Mouse (Mus musculus): Measurements from ENCODE around the gene Ccnjl. TPM values are rescaled to one million over a fixed set of nuclear protein-coding genes. Genes with fewer than 3 reads are reported as not detected.

Gene Ccnjl
- polyA plus RNA-seq, 1 experiment from 2014 or later, result 11.0 TPM

DNA sequence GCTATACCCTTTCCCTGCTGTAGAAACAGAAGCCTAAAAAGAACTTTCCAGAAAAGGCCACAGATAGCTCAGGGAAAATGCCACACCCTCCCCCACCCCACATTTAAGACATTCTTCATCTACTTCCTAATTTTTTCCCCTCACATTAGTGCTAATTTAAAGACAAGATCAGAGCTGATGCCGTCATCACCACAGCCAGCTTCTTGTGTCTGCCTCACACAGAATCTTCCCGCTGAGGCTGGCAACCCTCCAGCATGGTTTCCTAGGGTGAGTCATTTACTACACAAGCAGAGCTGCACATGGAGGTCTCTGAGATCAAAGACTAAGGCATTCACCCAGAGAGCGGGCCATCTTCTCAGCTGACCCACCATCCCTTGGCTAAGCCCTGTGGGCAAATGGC is 33.1 kb upstream of the Ccnjl start:
- Histone ChIP-seq H3K36me3 (no peaks in the 10 kb centered on the region), H3K4me3 (replicated peaks) (no peak overlapping the region), H3K4me1 (peaks cover 12% of the 10 kb centered on the region; the same call in 1 of the 2 replicates), H3K27ac (replicated peaks) (no peak overlapping the region), H3K9me3 (replicated peaks) (no peaks in the 10 kb centered on the region), H3K9ac (replicated peaks) (no peak overlapping the region), H3K27me3 (replicated peaks) (no peaks in the 10 kb centered on the region), H3K4me2 (no peak overlapping the region)
- no peak for ATAC-seq (ENCODE audit: low FRiP score)
- 41% methylated on average over 3 of the region's 3 CpGs for WGBS

DNA sequence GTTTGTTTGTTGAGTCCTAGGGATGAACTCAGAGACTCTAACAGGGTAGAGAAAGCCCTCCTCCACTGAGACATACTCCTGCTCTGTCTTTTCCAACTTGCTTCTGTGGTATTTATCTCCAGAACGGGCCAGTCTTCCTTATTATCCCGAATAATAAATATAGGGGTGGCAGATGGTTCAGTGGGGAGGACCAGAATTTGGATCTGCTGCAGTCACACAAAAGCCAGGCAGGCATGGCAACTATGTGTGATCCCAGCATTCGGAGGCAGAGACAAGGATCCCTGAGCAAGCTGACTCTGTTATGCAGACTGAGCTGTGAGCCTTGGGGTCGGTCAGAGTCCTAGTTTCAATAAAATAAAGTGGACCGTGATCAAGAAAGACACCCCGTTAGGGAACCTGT is 27.3 kb upstream of the Ccnjl start:
- Histone ChIP-seq H3K4me1 (no peaks in the 10 kb centered on the region), H3K9me3 (replicated peaks) (no peaks in the 10 kb centered on the region), H3K4me2 (no peak overlapping the region), H3K27me3 (replicated peaks) (no peaks in the 10 kb centered on the region), H3K9ac (replicated peaks) (no peak overlapping the region), H3K36me3 (no peaks in the 10 kb centered on the region), H3K4me3 (replicated peaks) (no peak overlapping the region), H3K27ac (replicated peaks) (no peak overlapping the region)
- ATAC-seq (ENCODE audit: low FRiP score), result no peak
- WGBS, result 83% methylated on average over 6 of the region's 6 CpGs

DNA sequence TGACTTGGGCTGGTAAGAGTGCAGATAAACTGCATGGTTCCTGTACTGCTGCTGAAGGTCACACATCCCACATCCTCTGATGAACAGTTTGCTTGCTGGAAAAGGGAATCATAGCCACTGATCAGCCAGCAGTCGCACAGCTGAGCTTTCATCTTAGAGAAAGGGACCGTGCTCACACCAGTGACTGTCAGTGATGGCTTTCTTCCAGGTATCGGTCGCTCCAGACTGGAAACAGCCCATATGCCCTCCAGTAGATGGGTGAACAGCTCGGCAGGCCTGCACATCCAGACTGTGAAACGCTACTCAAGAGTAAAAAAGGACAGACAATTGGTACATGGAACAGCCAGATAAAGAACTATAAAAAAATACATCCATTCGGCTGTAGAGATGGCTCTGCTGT is 23.4 kb upstream of the Ccnjl start:
- WGBS, result 76% methylated on average over 7 of the region's 7 CpGs
- Histone ChIP-seq H3K36me3 (no peaks in the 10 kb centered on the region), H3K27ac (replicated peaks) (no peak overlapping the region; the same call in 1 of the 2 replicates), H3K9me3 (replicated peaks) (no peaks in the 10 kb centered on the region), H3K9ac (replicated peaks) (no peak overlapping the region), H3K4me3 (replicated peaks) (no peak overlapping the region), H3K4me1 (no peaks in the 10 kb centered on the region), H3K27me3 (replicated peaks) (no peaks in the 10 kb centered on the region), H3K4me2 (no peak overlapping the region)
- ATAC-seq (ENCODE audit: low FRiP score), result no peak

DNA sequence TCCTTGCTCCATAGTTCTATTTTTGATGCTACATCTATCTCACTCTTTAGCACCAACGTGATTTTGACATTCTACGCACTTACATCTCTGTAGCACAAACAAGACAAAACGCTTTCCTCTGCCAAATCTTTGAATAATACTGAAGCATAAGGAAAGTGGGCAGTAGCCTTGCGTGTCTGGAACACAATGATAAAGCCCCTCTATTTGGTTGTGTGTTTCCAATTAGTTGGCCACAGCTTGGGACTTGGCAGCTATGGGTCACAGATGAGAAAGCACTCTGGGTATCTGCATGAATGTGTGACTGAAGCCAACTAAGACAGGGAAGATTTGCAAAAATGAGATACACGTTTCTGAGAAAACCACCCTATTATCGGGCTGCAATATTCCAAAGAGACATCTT is 20.6 kb upstream of the Ccnjl start:
- Histone ChIP-seq H3K27me3 (replicated peaks) (no peaks in the 10 kb centered on the region), H3K4me2 (no peak overlapping the region), H3K4me1 (no peaks in the 10 kb centered on the region), H3K4me3 (replicated peaks) (no peak overlapping the region), H3K27ac (replicated peaks) (no peak overlapping the region), H3K36me3 (no peaks in the 10 kb centered on the region), H3K9me3 (replicated peaks) (no peaks in the 10 kb centered on the region), H3K9ac (replicated peaks) (no peak overlapping the region)
- WGBS, result 86% methylated on average over 6 of the region's 6 CpGs
- no peak for ATAC-seq (ENCODE audit: low FRiP score)

DNA sequence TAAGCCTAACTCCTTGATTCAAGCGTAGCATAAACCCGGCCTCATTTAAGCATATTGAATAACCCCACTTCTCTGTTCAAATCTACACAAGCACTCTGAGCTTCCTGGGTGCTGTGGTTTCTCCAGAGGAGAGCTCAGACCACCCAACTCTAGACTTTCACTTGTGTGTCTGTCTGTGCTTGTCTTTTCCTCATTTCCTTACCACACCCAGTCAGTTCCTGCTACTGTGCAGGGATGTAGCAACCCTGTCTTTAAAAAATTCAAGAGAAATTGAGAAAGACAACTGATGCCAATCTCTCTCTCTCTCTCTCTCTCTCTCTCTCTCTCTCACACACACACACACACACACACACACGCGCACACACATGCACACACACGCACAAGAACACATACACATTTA is 18.7 kb upstream of the Ccnjl start:
- no peaks in the 10 kb centered on the region for H3K36me3 ChIP-seq
- 93% methylated on average over 5 of the region's 5 CpGs for WGBS
- no peak overlapping the region for H3K4me2 ChIP-seq
- H3K4me3 ChIP-seq (replicated peaks), result no peak overlapping the region
- ATAC-seq (ENCODE audit: low FRiP score), result no peak
- H3K27ac ChIP-seq (replicated peaks), result no peak overlapping the region
- H3K4me1 ChIP-seq, result no peaks in the 10 kb centered on the region
- no peak overlapping the region for H3K9ac ChIP-seq (replicated peaks)
- H3K9me3 ChIP-seq (replicated peaks), result no peaks in the 10 kb centered on the region
- no peaks in the 10 kb centered on the region for H3K27me3 ChIP-seq (replicated peaks)

DNA sequence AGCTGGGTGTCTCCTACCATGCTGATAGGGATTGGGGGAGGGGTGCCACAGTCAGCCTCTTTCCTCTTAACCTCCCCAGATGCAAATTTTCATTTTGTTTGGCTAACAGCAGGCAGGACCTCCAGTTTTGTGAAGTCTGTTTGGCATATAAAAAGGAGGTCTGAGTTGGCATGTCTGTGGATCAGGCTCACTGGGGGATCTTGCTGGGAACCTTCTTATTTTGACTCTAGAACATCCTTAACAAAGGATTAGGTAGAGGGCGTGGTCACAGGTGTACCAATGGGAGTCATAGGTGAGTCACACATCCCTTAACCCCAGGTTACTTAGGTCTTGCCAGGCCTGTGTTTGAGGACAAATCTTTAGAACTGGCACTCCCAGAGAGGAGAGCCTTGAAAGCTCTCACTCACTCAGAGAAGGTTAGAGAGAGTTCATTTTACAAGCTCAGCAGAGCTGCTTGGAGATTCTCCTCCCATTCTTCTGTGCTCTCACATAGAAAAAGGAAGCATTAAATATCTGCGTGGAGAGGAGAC is 15.9 kb upstream of the Ccnjl start:
- Histone ChIP-seq H3K4me1 (no peaks in the 10 kb centered on the region), H3K4me3 (replicated peaks) (no peak overlapping the region), H3K27ac (replicated peaks) (no peak overlapping the region), H3K4me2 (no peak overlapping the region), H3K36me3 (no peaks in the 10 kb centered on the region), H3K27me3 (replicated peaks) (no peaks in the 10 kb centered on the region), H3K9me3 (replicated peaks) (no peaks in the 10 kb centered on the region), H3K9ac (replicated peaks) (no peak overlapping the region)
- no peak for ATAC-seq (ENCODE audit: low FRiP score)
- 72% methylated on average over 2 of the region's 2 CpGs for WGBS

DNA sequence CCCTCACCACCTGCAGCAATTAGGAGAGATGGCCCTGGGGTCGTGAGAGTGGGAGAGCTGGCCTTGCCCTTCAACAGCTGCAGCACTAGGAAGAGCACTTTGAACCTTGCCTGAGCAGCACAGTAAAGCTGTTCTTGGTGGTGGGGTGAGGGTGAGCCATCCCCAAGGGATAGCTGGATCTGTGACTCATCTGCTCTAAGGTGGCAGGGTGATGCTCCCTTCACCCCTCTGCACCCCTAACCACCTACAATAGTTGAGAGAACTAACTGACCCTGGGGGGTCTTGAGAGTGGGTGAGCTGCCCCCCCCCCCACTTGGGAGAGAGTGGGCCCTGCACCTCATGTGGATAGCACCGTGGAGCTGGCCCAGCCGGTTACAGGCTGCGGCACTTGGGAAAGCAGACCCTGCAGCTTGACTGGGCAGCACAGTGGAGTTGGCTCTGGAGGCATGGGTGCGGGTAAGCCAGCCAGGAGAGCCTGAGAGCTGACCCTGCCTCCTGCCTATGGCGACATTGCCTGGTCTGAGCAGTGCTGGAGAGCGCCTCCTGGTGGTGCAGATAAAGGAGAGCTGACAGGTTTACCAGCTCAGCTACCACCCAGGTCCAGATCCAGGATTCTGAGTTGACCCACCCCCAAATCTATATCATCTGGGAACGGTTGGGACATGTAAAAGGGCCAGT is 12.1 kb upstream of the Ccnjl start:
- no peaks in the 10 kb centered on the region for H3K9me3 ChIP-seq (replicated peaks)
- no peak overlapping the region for H3K4me2 ChIP-seq
- no peaks in the 10 kb centered on the region for H3K4me1 ChIP-seq
- no peaks in the 10 kb centered on the region for H3K36me3 ChIP-seq
- no peak for ATAC-seq (ENCODE audit: low FRiP score)
- 33% methylated on average over 8 of the region's 8 CpGs for WGBS
- no peak overlapping the region for H3K4me3 ChIP-seq (replicated peaks)
- H3K9ac ChIP-seq (replicated peaks), result no peak overlapping the region
- no peak overlapping the region for H3K27ac ChIP-seq (replicated peaks)
- H3K27me3 ChIP-seq (replicated peaks), result no peaks in the 10 kb centered on the region

DNA sequence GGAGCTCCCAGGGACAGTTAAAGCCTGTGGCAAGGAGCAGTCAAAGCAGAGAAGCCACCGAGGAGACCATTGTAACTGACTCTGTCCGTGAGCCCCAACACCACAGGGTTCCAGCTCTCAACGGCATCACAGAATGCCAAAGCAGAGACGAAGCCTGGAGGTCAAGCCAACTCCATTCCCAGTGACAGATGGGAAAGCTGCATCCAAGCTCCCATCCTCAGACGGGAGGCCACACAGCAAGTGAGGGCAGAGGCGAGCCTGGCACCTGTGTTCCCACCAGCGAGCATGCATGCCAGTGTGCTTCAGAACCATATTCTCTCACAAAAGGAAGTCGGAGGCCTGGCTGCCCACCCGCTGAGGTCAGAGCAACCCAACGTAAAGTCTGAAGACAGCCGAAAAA is 10.9 kb upstream of the Ccnjl start:
- no peaks in the 10 kb centered on the region for H3K36me3 ChIP-seq
- no peaks in the 10 kb centered on the region for H3K27me3 ChIP-seq (replicated peaks)
- H3K9me3 ChIP-seq (replicated peaks), result no peaks in the 10 kb centered on the region
- no peak overlapping the region for H3K27ac ChIP-seq (replicated peaks)
- no peak overlapping the region for H3K4me3 ChIP-seq (replicated peaks)
- no peak overlapping the region for H3K4me2 ChIP-seq
- WGBS, result 71% methylated on average over 11 of the region's 11 CpGs
- no peak overlapping the region for H3K9ac ChIP-seq (replicated peaks)
- no peaks in the 10 kb centered on the region for H3K4me1 ChIP-seq
- no peak for ATAC-seq (ENCODE audit: low FRiP score)

DNA sequence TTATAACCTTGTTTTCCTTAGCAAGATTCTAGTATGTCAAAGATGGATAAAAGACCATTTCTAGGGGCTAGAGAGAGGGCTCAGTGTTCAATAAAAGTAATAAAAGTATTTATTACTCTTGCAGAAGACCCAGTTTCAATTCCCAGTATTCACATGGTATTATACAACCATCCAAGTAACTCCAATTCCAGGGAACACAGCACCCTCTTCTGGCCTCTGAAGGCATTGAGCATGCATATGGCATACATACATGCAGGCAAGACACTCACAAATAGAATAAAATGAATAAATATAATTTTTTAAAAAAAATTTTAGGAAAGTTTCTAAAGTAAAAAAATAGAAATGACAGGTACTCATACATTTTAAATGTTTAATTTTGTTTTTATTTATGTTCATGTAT is 10.5 kb upstream of the Ccnjl start:
- H3K27me3 ChIP-seq (replicated peaks), result no peaks in the 10 kb centered on the region
- H3K9me3 ChIP-seq (replicated peaks), result no peaks in the 10 kb centered on the region
- H3K4me1 ChIP-seq, result no peaks in the 10 kb centered on the region
- no peak overlapping the region for H3K9ac ChIP-seq (replicated peaks)
- H3K36me3 ChIP-seq, result no peaks in the 10 kb centered on the region
- no peak overlapping the region for H3K27ac ChIP-seq (replicated peaks)
- H3K4me2 ChIP-seq, result no peak overlapping the region
- ATAC-seq (ENCODE audit: low FRiP score), result no peak
- no peak overlapping the region for H3K4me3 ChIP-seq (replicated peaks)

DNA sequence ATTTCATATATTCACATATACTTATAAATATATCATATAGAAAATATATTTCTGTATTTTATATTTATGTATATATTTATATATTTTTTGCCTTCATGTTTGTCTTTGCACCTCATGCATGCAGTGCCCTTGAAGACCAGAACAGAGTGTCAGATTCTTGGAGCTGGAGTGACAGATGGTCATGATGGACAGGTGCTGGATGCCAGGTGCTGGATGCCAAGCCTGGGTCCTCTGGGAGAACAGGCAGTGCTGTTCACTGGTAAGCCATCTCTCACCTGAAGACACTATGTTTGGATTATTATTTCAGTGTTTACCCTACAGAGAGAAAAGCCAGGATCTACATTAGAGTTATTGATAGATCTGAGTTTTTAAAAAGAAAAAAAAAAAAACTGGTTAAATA is 9.8 kb upstream of the Ccnjl start:
- no peaks in the 10 kb centered on the region for H3K27me3 ChIP-seq (replicated peaks)
- no peak overlapping the region for H3K4me2 ChIP-seq
- H3K4me1 ChIP-seq, result no peaks in the 10 kb centered on the region
- ATAC-seq (ENCODE audit: low FRiP score), result no peak
- H3K4me3 ChIP-seq (replicated peaks), result no peak overlapping the region
- H3K9ac ChIP-seq (replicated peaks), result no peak overlapping the region
- no peaks in the 10 kb centered on the region for H3K9me3 ChIP-seq (replicated peaks)
- no peak overlapping the region for H3K27ac ChIP-seq (replicated peaks)
- no peaks in the 10 kb centered on the region for H3K36me3 ChIP-seq

DNA sequence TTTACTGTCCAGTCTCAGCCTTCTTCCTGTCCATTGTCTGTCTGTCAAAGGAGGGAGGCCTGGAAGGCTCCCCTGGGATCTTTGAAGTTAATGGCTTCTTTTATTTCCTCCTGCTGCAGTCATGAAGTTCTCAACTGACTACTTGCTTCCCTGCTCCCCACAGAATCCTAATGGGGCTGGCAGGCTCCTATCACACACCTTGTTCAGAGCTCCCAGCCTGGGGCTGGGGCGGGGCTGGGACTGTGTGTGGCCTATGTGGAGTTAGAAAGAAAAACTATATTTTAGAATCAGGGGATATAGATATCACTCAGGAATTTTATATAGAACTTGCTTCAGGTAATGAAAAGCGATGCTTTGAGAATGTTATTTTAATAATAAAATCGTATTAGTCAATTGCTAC is 8.1 kb upstream of the Ccnjl start:
- H3K27ac ChIP-seq (replicated peaks), result no peak overlapping the region
- H3K9ac ChIP-seq (replicated peaks), result no peak overlapping the region
- no peaks in the 10 kb centered on the region for H3K9me3 ChIP-seq (replicated peaks)
- no peak for ATAC-seq (ENCODE audit: low FRiP score)
- no peaks in the 10 kb centered on the region for H3K36me3 ChIP-seq
- 74% methylated on average over 3 of the region's 3 CpGs for WGBS
- H3K27me3 ChIP-seq (replicated peaks), result no peaks in the 10 kb centered on the region
- H3K4me2 ChIP-seq, result no peak overlapping the region
- H3K4me3 ChIP-seq (replicated peaks), result no peak overlapping the region
- H3K4me1 ChIP-seq, result peaks cover 4% of the 10 kb centered on the region; the same call in 1 of the 2 replicates

DNA sequence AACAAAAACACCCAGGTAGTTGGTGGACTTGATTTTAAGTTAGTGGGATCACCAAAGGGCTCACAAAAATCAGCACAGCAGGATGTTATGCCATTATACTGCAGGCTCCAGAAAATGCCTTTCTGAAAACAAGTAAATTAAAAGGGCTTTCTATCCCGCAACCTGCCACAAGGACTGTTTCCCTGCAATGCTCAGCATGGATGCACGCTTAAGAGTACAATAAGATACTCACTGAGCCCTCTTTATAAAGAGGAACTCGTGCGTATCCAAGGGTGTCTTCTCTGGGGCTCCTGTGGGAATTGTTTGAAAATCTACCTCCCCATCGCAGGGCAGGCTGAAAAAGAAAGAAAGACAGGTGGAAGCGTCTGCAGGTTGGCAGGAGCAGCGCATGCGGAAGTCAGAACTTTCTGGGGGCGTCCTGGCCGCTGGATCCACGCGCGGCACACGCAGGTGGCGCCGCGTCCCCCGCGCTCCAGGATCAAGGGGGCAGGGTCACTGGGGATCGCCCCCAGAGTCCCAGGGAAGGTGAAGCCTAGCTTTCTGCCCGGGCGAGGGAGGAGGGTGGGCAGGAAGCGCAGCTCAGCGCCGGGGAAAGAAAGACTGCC is 404 bp upstream of the Ccnjl start:
- H3K36me3 ChIP-seq, result no peaks in the 10 kb centered on the region
- no peaks in the 10 kb centered on the region for H3K27me3 ChIP-seq (replicated peaks)
- peak overlapping the region; percentile 85 for H3K27ac ChIP-seq (replicated peaks)
- H3K4me1 ChIP-seq, result peaks cover 31% of the 10 kb centered on the region
- peak overlapping the region; percentile 67 for H3K9ac ChIP-seq (replicated peaks)
- H3K9me3 ChIP-seq (replicated peaks), result no peaks in the 10 kb centered on the region
- H3K4me3 ChIP-seq (replicated peaks), result peak overlapping the region; percentile 90
- ATAC-seq (ENCODE audit: low FRiP score), result peak; percentile 50
- peak overlapping the region; percentile 93 for H3K4me2 ChIP-seq
- WGBS, result 1% methylated on average over 23 of the region's 25 CpGs
